Mouse (Mus musculus) kidney, adult 11 months (tissue): ENCODE results near the gene Osbpl6.
"Not testable (repeated sequence)": the region's sequence is repeated elsewhere in the genome, so short reads cannot be mapped to it uniquely, and the experiment has no call there.

Experiments used
- DNase-seq: peaks from one replicate; pipeline ENCODE4 v3.0.0; 2022

Osbpl6 gene

DNA sequence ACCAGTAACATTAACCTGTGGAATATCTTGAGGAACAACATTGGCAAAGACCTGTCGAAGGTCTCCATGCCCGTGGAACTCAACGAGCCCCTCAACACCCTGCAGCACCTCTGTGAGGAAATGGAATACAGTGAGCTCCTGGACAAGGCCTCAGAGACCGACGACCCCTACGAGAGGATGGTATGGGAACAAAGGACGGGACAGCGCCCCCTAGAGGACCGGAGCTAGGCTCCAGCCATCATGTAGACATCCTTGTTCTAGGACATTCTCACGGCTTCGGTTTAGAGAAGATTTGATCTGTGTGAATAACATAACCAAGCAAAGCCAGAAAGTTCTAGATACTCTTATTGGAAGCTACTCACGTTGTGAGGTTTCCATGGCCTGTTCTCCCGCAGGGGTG lies 178.8 kb downstream of the Osbpl6 start:
- DNase-seq = no peak

GRCm38 (mm10) chr2:76586906-76587305 lies 180.6 kb downstream of the Osbpl6 start:
- DNase-seq = no peak

DNA sequence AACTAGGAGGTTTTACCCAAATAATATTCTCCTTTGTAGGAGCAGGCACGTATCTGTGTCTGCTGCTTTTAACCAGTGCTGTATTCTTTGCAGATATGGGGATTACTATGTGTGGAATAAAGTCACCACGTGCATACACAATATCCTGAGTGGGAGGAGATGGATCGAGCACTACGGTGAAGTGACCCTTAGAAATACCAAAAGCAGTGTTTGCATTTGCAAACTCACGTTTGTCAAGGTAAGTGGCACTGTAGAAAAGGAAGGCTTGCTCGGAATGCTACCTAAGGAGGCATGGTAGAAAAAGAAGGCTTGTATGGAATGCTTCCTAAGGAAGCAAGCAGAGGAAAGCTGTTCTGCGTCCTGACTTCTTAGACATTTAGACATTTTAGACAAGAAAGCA lies 183.9 kb downstream of the Osbpl6 start:
- no peak for DNase-seq

DNA sequence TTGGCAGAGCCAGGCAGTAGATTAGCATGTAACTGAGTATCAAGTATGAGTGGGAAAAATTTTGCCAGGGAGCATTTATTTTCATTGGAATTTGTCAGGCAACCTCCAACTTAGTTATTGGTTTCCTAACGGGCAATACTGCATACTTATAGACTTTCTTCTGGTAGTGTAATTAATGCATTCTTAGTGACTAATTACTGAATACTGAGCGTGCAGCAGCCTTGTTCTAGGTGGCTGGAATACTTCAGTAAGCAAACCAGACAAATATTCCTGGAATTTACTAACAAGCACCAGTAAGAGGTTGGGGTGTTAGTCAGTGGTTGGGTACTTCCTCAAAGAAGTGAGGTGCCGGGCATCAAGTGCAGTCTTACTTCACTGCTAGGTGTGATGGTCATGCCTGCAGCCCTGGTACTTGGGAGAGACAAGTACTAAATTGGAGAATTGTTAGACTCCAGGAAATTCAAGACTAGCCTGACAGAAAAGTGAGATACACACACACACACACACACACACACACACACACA lies 186.2 kb downstream of the Osbpl6 start:
- no peak for DNase-seq

- DNase-seq = no peak
Observed at GRCm38 (mm10) chr2:76597521-76597920, 191.2 kb downstream of the Osbpl6 start.

DNA sequence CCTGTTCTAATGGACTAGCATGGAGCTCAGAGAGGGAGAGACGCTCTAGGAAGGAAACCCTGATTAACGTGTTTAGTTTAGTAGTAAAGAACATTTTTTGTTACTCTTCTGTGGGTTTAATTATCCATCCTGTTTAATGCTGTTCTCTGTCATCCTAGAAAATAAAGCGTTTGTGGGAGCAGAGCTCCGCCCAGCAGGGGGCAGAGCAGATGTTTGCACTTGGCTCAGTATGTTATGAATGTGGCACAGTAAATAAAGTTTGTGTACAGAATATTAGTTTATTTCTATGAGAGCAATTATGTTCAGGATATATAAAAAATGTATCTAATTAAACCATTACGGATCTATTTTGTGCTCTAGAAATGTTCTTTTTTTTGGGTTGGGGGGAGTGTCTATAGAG lies 192.9 kb downstream of the Osbpl6 start:
- DNase-seq = no peak

- no peak for DNase-seq
Observed at GRCm38 (mm10) chr2:76602256-76602655, 195.9 kb downstream of the Osbpl6 start.

DNA sequence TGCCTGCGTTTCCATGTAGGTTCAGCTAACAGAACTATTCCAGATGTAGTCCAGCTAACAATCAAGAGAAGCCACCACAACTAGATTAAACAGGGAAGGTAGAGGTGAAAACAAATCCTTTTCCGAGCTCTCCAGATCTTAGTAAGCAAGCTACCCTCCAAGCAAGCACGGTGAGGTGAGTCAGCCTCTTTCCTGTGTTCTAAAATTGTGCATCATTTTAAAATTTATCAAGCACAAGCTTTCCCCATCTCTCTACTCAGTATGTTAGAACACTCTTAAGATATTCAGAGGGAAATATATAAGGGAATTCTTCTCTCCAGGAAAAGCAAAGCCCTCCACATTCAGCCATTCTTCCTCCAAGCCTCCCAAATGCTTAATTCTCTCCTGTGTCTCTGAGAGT lies 200.4 kb downstream of the Osbpl6 start:
- DNase-seq = no peak

- no peak for DNase-seq
Observed at GRCm38 (mm10) chr2:76610326-76611104, 204.2 kb downstream of the Osbpl6 start.

DNA sequence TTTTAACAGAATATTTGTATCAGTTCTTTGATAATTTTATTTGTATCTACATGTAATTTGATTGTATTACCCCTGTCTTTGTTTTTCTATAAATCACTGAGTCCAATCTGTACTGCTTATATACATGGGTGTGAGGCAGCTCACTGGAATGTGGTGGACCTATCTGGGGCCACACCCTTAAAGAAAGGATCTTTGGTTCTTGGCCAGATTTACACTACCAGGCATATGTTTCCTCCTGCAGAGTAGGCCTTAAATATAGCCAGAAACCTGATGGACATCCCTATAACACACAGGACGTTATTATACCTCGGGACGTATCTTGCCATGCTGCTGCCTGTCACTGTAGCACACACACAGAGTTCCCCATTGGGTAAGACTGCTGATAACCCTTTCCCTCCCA lies 205.7 kb downstream of the Osbpl6 start:
- DNase-seq = no peak

GRCm38 (mm10) chr2:76618078-76618477 lies 211.8 kb downstream of the Osbpl6 start:
- peak; percentile 8 for DNase-seq

DNA sequence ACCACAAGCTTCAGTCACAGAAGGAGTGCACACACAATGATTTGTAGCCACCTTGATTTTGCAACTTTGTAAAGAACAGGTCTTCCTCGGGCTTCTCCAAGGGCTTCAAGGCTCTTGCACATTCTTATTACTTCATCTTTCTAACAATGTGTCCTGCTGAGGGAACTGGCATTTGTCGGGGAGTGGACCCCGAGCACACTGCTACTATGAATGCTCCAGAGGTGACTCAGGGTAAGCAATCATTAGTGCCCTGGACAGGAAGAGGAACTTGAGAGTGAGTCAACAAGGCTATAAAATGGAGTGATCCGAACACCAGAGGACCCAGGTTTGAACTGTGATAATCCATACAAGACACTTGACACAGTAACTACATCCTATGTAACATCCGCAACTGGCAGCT lies 213.9 kb downstream of the Osbpl6 start:
- no peak for DNase-seq

- DNase-seq = no peak
Observed at GRCm38 (mm10) chr2:76621724-76622123, 215.4 kb downstream of the Osbpl6 start.

DNA sequence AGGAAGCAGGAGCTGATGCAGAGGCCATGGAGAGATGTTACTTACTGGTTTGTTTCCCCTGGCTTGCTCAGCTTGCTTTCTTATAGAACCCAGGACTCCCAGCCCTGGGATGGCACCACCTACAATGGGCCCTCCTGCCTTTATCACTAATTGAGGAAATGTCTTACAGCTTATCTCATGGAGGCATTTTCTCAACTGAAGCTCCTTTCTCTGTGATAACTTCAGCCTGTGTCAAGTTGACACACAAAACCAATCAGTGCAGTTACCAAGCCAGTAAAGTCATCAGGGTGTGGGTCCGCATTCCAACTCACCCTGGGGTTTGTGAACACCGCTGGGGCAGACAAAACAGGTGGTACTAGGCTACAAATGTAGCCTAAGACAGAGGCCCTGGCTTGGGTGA lies 216.0 kb downstream of the Osbpl6 start:
- not testable (repeated sequence) for DNase-seq

- DNase-seq = no peak
Observed at GRCm38 (mm10) chr2:76630293-76630692, 224.0 kb downstream of the Osbpl6 start.

DNA sequence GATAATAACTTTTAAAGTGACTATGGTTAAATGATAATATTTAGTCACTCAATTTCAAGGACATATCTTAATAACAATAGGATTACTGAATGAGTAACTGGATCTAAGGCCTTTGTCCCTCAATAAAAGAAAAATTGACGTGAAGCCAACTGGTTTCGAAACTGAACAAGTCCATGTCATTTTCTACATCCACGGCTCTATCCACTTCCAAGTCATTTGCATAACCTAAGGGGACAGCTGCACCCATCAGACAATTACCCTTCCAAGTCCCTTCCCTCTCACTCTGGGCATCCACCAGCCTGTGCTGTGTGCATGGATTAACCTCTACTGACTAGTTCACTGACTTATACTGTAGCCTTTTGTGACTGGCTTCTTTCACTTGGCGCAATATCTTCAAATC lies 225.3 kb downstream of the Osbpl6 start:
- no peak for DNase-seq

GRCm38 (mm10) chr2:76639637-76640036 lies 233.3 kb downstream of the Osbpl6 start:
- DNase-seq = no peak

- no peak for DNase-seq
Observed at GRCm38 (mm10) chr2:76643801-76644200, 237.5 kb downstream of the Osbpl6 start.

DNA sequence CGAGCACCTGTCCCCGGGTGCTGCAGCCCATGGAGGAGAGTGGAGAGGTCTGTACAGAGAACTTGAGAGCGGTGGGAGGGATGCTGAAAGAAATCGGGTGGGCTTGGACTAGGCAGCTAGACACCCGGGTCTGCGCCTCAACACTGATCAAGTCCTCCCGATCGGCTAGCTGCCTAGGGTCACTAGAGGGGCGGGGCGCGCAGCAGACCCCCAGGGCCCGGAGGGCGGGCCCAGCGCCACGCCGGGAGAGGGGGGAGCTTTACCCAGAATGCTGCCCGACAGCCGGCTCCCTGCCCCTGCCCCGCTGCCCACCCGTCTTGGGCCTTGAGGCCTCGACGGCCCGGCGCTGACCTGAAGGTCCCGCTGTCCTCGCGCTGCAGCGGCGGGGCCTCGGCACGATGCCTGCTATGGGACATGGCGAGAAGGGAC lies 241.1 kb downstream of the Osbpl6 start:
- no peak for DNase-seq

- peak; percentile 99 for DNase-seq
Observed at GRCm38 (mm10) chr2:76647883-76648570, 241.7 kb downstream of the Osbpl6 start, which contains the start of the genes Prkra and Pjvk. Gene Prkra, minus strand, starts transcription at chr2:76648015. Gene Pjvk, plus strand, starts transcription at chr2:76648476.

DNA sequence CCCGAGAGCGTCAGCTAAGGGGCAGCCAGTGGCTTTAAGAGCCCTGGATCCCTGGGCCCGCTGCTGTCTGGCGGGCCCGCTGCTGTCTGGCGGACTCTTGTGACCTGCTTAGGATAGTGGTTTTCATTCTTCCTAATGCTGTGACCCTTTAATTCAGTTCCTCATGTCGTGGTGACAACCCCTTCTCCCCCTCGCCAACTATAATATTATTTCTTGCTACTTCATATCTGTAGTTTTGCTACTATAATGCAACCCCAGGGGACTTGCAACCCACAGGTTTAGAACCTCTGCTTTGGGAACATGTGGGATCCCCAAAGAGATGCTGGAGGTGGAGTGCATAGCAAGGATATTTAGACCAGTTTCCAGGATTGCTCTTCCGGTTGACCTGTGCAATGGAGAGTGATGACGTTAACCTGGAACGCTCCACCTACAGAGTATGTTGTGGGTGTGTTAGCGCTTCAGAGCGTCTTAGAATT lies 242.4 kb downstream of the Osbpl6 start:
- no peak for DNase-seq
